Mouse (Mus musculus): ENCODE measurements around the gene Sde2.

DNA sequence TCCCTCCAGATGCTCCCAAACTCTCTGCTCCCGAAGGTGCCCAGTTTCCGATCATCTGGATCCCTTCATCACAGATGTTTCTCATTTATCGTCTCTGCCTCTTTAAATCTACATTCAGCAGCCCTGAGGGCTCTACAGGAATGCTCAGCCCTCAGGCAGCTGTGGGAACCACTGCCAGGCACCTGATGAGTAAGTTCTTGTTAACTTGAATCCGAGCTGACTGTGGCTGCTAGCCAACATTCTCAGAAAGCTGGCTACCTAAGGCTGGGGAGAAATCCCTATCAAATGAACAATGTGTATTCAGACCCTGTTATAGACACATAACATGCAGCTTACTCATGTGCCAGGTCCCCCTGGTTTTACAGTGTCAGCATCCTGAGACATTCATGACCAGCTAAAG lies 62.9 kb downstream of the Sde2 start:
- TF ChIP-seq CTCF (IDR thresholded peaks at IDR 0.05; ENCODE audit: low read depth, low read length) = no peak
- no peak for TF ChIP-seq POLR2A (IDR thresholded peaks at IDR 0.05; ENCODE audit: borderline replicate concordance, low read depth, low read length)

All from bone marrow macrophage, adult 2 months (primary cell).